Mouse (Mus musculus): ENCODE measurements around the gene Hebp1. TPM values are rescaled to one million over a fixed set of nuclear protein-coding genes. Genes with fewer than 3 reads are reported as not detected.

Hebp1 gene
- polyA plus RNA-seq, 1 experiment: 33.8 TPM

DNA sequence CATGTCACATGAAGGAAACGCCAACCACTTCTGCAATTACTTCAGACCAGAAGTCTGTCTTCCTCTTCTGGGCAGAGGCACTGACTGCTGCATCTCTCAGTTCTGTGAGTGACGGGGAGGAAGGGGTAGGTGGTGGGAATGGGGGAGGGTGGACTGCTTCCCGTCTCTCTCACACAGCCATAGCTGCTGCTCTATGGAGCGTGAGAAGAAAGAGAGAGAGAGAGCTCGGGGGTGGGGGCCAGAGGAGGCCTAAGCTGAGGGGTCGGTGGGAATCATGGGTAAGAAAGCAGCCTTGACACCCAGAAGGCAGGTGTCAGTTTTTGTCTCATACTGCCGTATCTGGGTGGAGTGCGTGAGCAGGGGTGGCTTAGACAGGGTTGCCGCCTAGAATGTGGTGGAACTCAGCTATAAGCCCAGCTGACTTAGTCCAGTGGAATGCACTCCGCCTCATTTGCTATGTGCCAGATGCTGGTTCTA lies 30.7 kb upstream of the Hebp1 start:
- DNase-seq: no peak
- no peaks in the 10 kb centered on the region for H3K4me1 ChIP-seq (ENCODE audit: control insufficient read depth, insufficient read depth, low read length)
- TF ChIP-seq POLR2A (IDR thresholded peaks at IDR 0.05; ENCODE audit: borderline replicate concordance, extremely low read depth, low read depth, low read length): no peak
- TF ChIP-seq CTCF (IDR thresholded peaks at IDR 0.05; ENCODE audit: insufficient read depth, low read length): no peak
- WGBS: 59% methylated on average over 10 of the region's 10 CpGs
- H3K4me3 ChIP-seq (replicated peaks; ENCODE audit: extremely low read depth, low read depth, low read length): no peak overlapping the region

DNA sequence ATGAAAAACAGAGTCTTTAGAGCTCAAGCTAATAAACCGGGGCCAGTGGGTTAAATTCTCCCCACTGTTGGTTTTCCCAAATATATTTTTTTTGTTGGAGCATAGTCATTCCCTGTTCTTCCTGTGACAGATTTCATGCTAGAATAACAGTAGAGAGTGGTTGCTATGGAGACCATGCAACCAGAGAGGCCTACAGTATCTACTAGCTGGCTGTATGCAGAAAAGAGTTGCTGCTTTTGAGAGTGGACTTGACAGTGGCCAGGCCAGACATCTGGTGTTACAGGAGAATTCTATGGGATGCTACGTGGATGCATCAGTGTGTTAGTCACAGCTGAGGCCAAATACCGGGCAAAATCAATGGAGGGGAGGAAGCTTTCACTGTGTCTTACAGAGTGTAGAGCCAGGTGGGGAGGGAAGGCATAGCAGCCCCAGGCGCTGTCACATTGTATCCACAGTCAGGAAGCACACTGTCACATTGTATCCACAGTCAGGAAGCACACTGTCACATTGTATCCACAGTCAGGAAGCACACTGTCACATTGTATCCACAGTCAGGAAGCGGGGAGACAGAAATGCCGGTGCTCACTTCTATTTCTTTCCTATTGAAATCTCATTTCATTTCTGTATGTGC lies 26.1 kb upstream of the Hebp1 start:
- no peak for TF ChIP-seq CTCF (IDR thresholded peaks at IDR 0.05; ENCODE audit: insufficient read depth, low read length)
- TF ChIP-seq POLR2A (IDR thresholded peaks at IDR 0.05; ENCODE audit: borderline replicate concordance, extremely low read depth, low read depth, low read length): no peak
- WGBS: 64% methylated on average over 6 of the region's 6 CpGs
- no peak for DNase-seq
- no peaks in the 10 kb centered on the region for H3K4me1 ChIP-seq (ENCODE audit: control insufficient read depth, insufficient read depth, low read length)
- H3K4me3 ChIP-seq (replicated peaks; ENCODE audit: extremely low read depth, low read depth, low read length): no peak overlapping the region

DNA sequence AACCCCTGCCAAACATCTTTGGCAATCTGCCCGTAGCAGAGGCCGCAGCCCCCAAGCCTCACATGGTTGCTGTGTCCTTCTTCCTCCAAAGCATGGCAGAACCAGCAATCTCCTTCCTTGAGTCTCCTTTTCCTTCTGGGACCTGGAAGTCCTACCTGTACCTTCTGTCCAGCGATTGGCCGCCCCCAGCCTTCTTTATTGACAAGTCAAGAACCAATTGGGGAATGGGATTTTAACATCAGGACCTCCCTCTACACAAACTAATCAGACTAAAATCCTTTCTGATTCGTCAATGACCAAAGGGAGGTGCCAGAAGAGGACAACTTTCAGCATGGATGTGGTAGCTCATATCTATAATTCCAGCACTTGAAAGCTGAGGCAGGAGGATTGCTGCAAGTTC lies 22.1 kb upstream of the Hebp1 start:
- H3K4me1 ChIP-seq (ENCODE audit: control insufficient read depth, insufficient read depth, low read length): no peaks in the 10 kb centered on the region
- 79% methylated on average over 5 of the region's 5 CpGs for WGBS
- H3K4me3 ChIP-seq (replicated peaks; ENCODE audit: extremely low read depth, low read depth, low read length): no peak overlapping the region
- no peak for DNase-seq
- TF ChIP-seq POLR2A (IDR thresholded peaks at IDR 0.05; ENCODE audit: borderline replicate concordance, extremely low read depth, low read depth, low read length) (no peak), CTCF (IDR thresholded peaks at IDR 0.05; ENCODE audit: insufficient read depth, low read length) (no peak)

DNA sequence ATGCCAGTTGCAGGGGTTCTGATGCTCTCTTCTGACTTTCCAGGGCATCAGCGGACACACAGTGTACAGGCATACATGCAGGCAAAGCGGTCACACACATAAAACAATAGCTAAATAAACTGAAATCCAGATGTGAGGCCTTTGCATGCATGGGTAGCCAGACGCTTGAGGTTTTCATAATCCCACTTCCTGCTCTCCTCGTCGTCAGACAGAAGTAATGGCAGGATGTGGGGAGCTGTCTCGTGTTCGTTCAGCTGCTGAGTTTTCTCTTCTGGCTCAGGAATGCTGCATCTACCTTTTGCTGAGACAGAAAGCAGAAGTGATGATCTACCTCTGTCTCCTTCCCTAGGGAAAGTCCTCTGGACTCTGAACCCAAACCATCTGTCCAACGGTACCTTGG lies 20.5 kb upstream of the Hebp1 start:
- TF ChIP-seq CTCF (IDR thresholded peaks at IDR 0.05; ENCODE audit: insufficient read depth, low read length): no peak
- no peak for TF ChIP-seq POLR2A (IDR thresholded peaks at IDR 0.05; ENCODE audit: borderline replicate concordance, extremely low read depth, low read depth, low read length)
- H3K4me3 ChIP-seq (replicated peaks; ENCODE audit: extremely low read depth, low read depth, low read length): no peak overlapping the region
- 60% methylated on average over 8 of the region's 8 CpGs for WGBS
- no peaks in the 10 kb centered on the region for H3K4me1 ChIP-seq (ENCODE audit: control insufficient read depth, insufficient read depth, low read length)
- DNase-seq: no peak

DNA sequence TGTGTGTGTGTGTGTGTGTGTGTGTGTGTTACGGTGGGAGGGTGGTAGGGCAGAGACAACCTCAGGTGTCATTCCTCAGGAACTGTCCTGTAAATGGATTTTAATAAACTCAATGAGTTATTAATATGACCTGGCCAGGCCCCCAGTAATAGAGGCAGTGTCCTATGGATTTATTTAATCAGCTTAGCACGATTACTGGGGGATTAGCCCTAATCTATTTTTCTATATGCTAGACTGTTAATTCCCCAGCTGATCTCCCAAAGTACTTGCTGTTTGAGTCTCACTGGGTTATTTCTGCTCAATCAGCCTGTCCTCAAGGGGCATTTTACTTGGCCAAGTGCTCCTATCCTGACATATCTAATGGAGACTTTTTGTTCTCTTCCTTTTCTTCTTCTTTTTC lies 14.8 kb upstream of the Hebp1 start:
- 92% methylated on average over 2 of the region's 2 CpGs for WGBS
- TF ChIP-seq CTCF (IDR thresholded peaks at IDR 0.05; ENCODE audit: insufficient read depth, low read length) (no peak), POLR2A (IDR thresholded peaks at IDR 0.05; ENCODE audit: borderline replicate concordance, extremely low read depth, low read depth, low read length) (no peak)
- Histone ChIP-seq H3K4me3 (replicated peaks; ENCODE audit: extremely low read depth, low read depth, low read length) (no peak overlapping the region), H3K4me1 (ENCODE audit: control insufficient read depth, insufficient read depth, low read length) (no peaks in the 10 kb centered on the region)
- no peak for DNase-seq

DNA sequence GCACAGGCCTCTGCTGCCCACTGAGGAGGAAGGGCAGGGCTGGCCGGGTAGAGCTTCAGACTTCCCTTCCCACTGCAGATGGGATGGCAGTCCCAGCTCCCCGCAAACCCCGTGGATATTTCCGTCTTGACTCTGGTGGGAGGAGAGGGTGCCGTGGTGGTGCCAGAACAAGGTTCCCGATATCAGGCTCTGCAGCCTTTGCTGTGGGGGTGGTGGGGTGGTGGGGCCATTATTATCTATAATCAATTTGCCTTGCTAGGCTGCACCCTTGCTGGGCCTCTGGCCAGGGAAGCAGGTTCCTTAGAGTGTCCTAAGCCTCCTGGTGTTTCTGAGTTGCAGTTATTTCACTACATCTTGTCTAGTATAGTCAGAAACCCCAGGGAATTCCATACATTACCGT lies 13.3 kb upstream of the Hebp1 start:
- no peak for TF ChIP-seq CTCF (IDR thresholded peaks at IDR 0.05; ENCODE audit: insufficient read depth, low read length)
- TF ChIP-seq POLR2A (IDR thresholded peaks at IDR 0.05; ENCODE audit: borderline replicate concordance, extremely low read depth, low read depth, low read length): no peak
- DNase-seq: no peak
- Histone ChIP-seq H3K4me3 (replicated peaks; ENCODE audit: extremely low read depth, low read depth, low read length) (no peak overlapping the region), H3K4me1 (ENCODE audit: control insufficient read depth, insufficient read depth, low read length) (no peaks in the 10 kb centered on the region)
- 81% methylated on average over 7 of the region's 7 CpGs for WGBS

DNA sequence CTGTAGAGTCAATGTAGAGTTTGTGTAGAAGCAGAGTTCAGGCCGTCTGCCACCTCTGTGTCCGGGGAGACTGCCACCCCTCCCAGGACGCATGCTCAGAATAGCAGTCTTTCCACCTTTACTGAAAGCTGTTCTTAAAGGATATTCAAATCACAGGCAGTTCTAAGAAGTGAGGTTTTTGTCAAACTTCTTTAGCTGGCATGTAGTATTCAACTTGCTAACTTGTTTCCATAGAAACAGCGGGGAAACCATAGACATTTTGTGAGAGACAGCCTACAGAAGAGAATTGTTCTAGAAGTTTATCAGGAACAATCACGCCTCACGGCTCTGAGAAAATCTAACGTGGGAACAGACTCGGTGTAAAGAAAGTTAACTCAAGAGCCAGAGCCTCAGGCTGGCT lies 9.1 kb upstream of the Hebp1 start:
- DNase-seq: no peak
- no peak overlapping the region for H3K4me3 ChIP-seq (replicated peaks; ENCODE audit: extremely low read depth, low read depth, low read length)
- WGBS: 75% methylated on average over 8 of the region's 8 CpGs
- no peaks in the 10 kb centered on the region for H3K4me1 ChIP-seq (ENCODE audit: control insufficient read depth, insufficient read depth, low read length)
- TF ChIP-seq CTCF (IDR thresholded peaks at IDR 0.05; ENCODE audit: insufficient read depth, low read length) (no peak), POLR2A (IDR thresholded peaks at IDR 0.05; ENCODE audit: borderline replicate concordance, extremely low read depth, low read depth, low read length) (no peak)

DNA sequence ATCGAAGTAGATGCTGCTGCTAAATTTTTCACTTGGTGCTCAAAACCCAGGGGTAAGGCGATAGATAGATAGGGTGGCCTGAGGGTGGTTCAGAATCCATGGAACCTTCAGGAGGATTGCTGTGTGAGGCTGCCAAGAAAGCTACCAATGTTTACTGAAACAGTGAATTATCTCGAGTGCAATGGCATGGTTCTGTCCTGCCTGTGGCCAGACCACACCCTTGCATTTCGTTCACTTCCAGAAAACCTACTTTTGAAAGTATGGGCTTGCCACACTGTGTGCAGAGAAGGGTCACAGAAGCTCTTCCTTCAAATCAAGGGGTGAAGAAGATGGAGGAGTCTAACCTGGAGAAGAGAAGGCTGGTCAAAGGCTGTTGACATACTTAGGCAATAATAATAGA lies 8.0 kb upstream of the Hebp1 start:
- H3K4me3 ChIP-seq (replicated peaks; ENCODE audit: extremely low read depth, low read depth, low read length): no peak overlapping the region
- no peak for DNase-seq
- WGBS: 61% methylated on average over 4 of the region's 4 CpGs
- TF ChIP-seq CTCF (IDR thresholded peaks at IDR 0.05; ENCODE audit: insufficient read depth, low read length): no peak
- no peak for TF ChIP-seq POLR2A (IDR thresholded peaks at IDR 0.05; ENCODE audit: borderline replicate concordance, extremely low read depth, low read depth, low read length)
- no peaks in the 10 kb centered on the region for H3K4me1 ChIP-seq (ENCODE audit: control insufficient read depth, insufficient read depth, low read length)

DNA sequence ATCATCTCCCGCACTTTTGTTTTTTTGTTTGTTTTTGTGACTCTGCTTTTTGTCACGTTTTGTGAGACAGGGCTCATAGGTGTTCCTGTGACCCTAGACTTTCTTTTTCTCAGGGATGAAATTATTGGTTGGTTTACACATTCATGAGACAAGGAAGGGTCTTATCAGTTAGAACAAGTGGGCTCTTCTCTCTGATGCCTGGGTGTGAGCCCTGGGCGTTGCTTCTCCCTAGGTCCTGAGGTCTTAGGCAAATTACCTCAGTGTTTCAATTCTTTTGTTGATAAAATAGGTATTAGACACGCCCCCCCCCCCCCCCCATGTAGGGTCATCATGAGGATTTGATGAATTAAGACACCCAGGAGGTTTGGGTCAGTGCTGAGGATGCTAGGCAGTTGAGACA lies 7.0 kb upstream of the Hebp1 start:
- H3K4me1 ChIP-seq (ENCODE audit: control insufficient read depth, insufficient read depth, low read length): no peaks in the 10 kb centered on the region
- no peak overlapping the region for H3K4me3 ChIP-seq (replicated peaks; ENCODE audit: extremely low read depth, low read depth, low read length)
- no peak for TF ChIP-seq CTCF (IDR thresholded peaks at IDR 0.05; ENCODE audit: insufficient read depth, low read length)
- TF ChIP-seq POLR2A (IDR thresholded peaks at IDR 0.05; ENCODE audit: borderline replicate concordance, extremely low read depth, low read depth, low read length): no peak
- 71% methylated on average over 4 of the region's 4 CpGs for WGBS
- no peak for DNase-seq

DNA sequence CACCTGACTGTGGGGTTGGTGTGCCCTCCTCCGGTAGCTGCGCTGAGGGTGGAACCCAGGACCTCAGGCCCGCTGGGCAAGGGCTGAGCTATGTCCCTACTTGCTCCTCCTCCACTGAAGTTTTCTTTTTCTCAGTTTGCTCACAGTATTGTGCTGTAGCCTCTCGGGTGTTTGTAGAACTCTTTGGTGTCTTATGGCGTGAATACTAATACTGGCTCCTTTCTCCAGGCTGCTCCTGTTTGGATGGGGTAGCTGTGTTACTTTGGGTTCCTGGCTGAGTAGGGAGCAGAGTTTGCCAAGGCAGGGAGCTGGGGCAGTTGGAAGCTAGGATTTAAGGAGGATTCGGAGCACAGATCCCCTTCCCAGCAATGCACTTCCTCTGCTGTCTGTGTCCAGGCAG lies 5.9 kb upstream of the Hebp1 start:
- Histone ChIP-seq H3K4me3 (replicated peaks; ENCODE audit: extremely low read depth, low read depth, low read length) (no peak overlapping the region), H3K4me1 (ENCODE audit: control insufficient read depth, insufficient read depth, low read length) (no peaks in the 10 kb centered on the region)
- TF ChIP-seq POLR2A (IDR thresholded peaks at IDR 0.05; ENCODE audit: borderline replicate concordance, extremely low read depth, low read depth, low read length): no peak
- TF ChIP-seq CTCF (IDR thresholded peaks at IDR 0.05; ENCODE audit: insufficient read depth, low read length): no peak
- WGBS: 78% methylated on average over 6 of the region's 6 CpGs
- no peak for DNase-seq
